Mouse (Mus musculus): ENCODE data around the gene Snrnp70. TPM values are rescaled to one million over a fixed set of nuclear protein-coding genes. Genes with fewer than 3 reads are reported as not detected.

Snrnp70 gene
- polyA plus RNA-seq, 1 experiment from 2014 or later: 88.2 TPM

- Histone ChIP-seq H3K27ac (ENCODE audit: low read depth) (no peak overlapping the region), H3K9me3 (ENCODE audit: low read depth, low read length) (no peaks in the 10 kb centered on the region), H3K4me3 (ENCODE audit: low read depth, low read length) (no peak overlapping the region), H3K27me3 (ENCODE audit: insufficient read depth, low read length) (peaks cover 22% of the 10 kb centered on the region), H3K36me3 (ENCODE audit: insufficient read depth) (peaks cover 53% of the 10 kb centered on the region), H3K4me2 (no peak overlapping the region), H3K9ac (no peak overlapping the region), H3K4me1 (ENCODE audit: insufficient read depth) (no peaks in the 10 kb centered on the region)
- DNase-seq: no peak
- ATAC-seq (ENCODE audit: insufficient read depth): no peak
- WGBS: 84% methylated on average over 5 of the region's 5 CpGs
- no peak for TF ChIP-seq CTCF (IDR thresholded peaks at IDR 0.05; ENCODE audit: low read depth)
Measured at GRCm38 (mm10) chr7:45372371-45372770, 23.2 kb downstream of the Snrnp70 start.

GRCm38 (mm10) chr7:45370475-45371311 is 24.8 kb downstream of the Snrnp70 start, which contains the start of gene Lin7b:
Gene Lin7b, minus strand, starts transcription at chr7:45370583.
- Histone ChIP-seq H3K9me3 (ENCODE audit: low read depth, low read length) (no peaks in the 10 kb centered on the region), H3K4me2 (peak within 1 kb of the TSS; percentile 77), H3K9ac (peak within 1 kb of the TSS; percentile 13; the same call in 1 of the 2 replicates), H3K4me1 (ENCODE audit: insufficient read depth) (peaks cover 7% of the 10 kb centered on the region; the same call in 1 of the 2 replicates), H3K4me3 (ENCODE audit: low read depth, low read length) (peak within 1 kb of the TSS; percentile 47), H3K27me3 (ENCODE audit: insufficient read depth, low read length) (peaks cover 31% of the 10 kb centered on the region), H3K27ac (ENCODE audit: low read depth) (no peak within 1 kb of the TSS), H3K36me3 (ENCODE audit: insufficient read depth) (peaks cover 37% of the 10 kb centered on the region)
- DNase-seq (peak; percentile 89), ATAC-seq (ENCODE audit: insufficient read depth) (peak; percentile 70)
- 7% methylated on average over 28 of the region's 28 CpGs for WGBS
- TF ChIP-seq CTCF (IDR thresholded peaks at IDR 0.05; ENCODE audit: low read depth): peak; percentile 56

GRCm38 (mm10) chr7:45369836-45370474 is 25.6 kb downstream of the Snrnp70 start:
- WGBS: 8% methylated on average over 51 of the region's 52 CpGs
- no peak for TF ChIP-seq CTCF (IDR thresholded peaks at IDR 0.05; ENCODE audit: low read depth)
- ATAC-seq (ENCODE audit: insufficient read depth): 0 out of 2 replicates have a peak, but pooled peaks have one; percentile 0

GRCm38 (mm10) chr7:45369022-45369745 is 26.4 kb downstream of the Snrnp70 start:
- Histone ChIP-seq H3K9me3 (ENCODE audit: low read depth, low read length) (no peaks in the 10 kb centered on the region), H3K36me3 (ENCODE audit: insufficient read depth) (peaks cover 23% of the 10 kb centered on the region), H3K9ac (no peak overlapping the region), H3K4me1 (ENCODE audit: insufficient read depth) (peaks cover 7% of the 10 kb centered on the region; the same call in 1 of the 2 replicates), H3K4me2 (no peak overlapping the region; the same call in 1 of the 2 replicates), H3K27me3 (ENCODE audit: insufficient read depth, low read length) (peaks cover 41% of the 10 kb centered on the region), H3K4me3 (ENCODE audit: low read depth, low read length) (peak overlapping the region; percentile 47; the same call in 1 of the 2 replicates), H3K27ac (ENCODE audit: low read depth) (no peak overlapping the region)
- 71% methylated on average over 16 of the region's 16 CpGs for WGBS
- DNase-seq (no peak), ATAC-seq (ENCODE audit: insufficient read depth) (no peak)
- TF ChIP-seq CTCF (IDR thresholded peaks at IDR 0.05; ENCODE audit: low read depth): no peak

More at GRCm38 (mm10) chr7:45369836-45370474, 25.6 kb downstream of the Snrnp70 start:
- peaks cover 30% of the 10 kb centered on the region for H3K36me3 ChIP-seq (ENCODE audit: insufficient read depth)
- peaks cover 7% of the 10 kb centered on the region; the same call in 1 of the 2 replicates for H3K4me1 ChIP-seq (ENCODE audit: insufficient read depth)
- H3K9ac ChIP-seq: peak overlapping the region; percentile 13; the same call in 1 of the 2 replicates
- H3K4me2 ChIP-seq: peak overlapping the region; percentile 77
- H3K9me3 ChIP-seq (ENCODE audit: low read depth, low read length): no peaks in the 10 kb centered on the region
- peaks cover 36% of the 10 kb centered on the region for H3K27me3 ChIP-seq (ENCODE audit: insufficient read depth, low read length)
- peak; percentile 55 for DNase-seq
- H3K27ac ChIP-seq (ENCODE audit: low read depth): no peak overlapping the region
- H3K4me3 ChIP-seq (ENCODE audit: low read depth, low read length): peak overlapping the region; percentile 47

DNA sequence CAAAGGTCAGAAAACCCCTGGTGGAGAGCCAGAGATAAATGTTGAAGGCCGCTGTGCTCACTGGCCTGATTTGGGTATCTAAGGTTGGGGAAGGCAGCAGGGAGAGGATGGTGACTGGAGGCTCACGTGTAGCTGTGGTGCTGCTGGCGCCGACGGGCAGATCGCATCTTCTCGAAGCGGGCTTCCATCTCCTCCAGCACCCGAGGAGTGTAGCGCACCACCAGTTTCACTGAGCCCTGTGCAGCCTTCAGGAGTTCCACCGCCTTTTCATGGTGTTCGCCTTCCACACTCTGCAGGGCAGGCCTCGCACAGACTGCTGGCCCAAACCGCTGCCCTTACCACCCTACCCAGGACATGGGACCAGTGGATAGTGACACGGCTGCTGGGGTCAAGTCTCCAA is 27.4 kb downstream of the Snrnp70 start:
- Histone ChIP-seq H3K9me3 (ENCODE audit: low read depth, low read length) (no peaks in the 10 kb centered on the region), H3K27me3 (ENCODE audit: insufficient read depth, low read length) (peaks cover 45% of the 10 kb centered on the region), H3K4me3 (ENCODE audit: low read depth, low read length) (peak overlapping the region; percentile 57; the same call in 1 of the 2 replicates), H3K27ac (ENCODE audit: low read depth) (no peak overlapping the region), H3K4me2 (peak overlapping the region; percentile 98; the same call in 1 of the 2 replicates), H3K4me1 (ENCODE audit: insufficient read depth) (peaks cover 7% of the 10 kb centered on the region; the same call in 1 of the 2 replicates), H3K36me3 (ENCODE audit: insufficient read depth) (peaks cover 13% of the 10 kb centered on the region), H3K9ac (0 out of 2 replicates have a peak overlapping the region, but pooled peaks have one; percentile 50)
- ATAC-seq (ENCODE audit: insufficient read depth) (no peak), DNase-seq (no peak)
- WGBS: 78% methylated on average over 15 of the region's 15 CpGs
- TF ChIP-seq CTCF (IDR thresholded peaks at IDR 0.05; ENCODE audit: low read depth): no peak

- peaks cover 3% of the 10 kb centered on the region; the same call in 1 of the 2 replicates for H3K36me3 ChIP-seq (ENCODE audit: insufficient read depth)
- DNase-seq (peak; percentile 98), ATAC-seq (ENCODE audit: insufficient read depth) (peak; percentile 81)
- WGBS: under 1% methylated on average over 68 of the region's 70 CpGs
- H3K9ac ChIP-seq: peak overlapping the region; percentile 50
- no peaks in the 10 kb centered on the region for H3K9me3 ChIP-seq (ENCODE audit: low read depth, low read length)
- H3K4me3 ChIP-seq (ENCODE audit: low read depth, low read length): peak overlapping the region; percentile 57
- peak overlapping the region; percentile 98 for H3K4me2 ChIP-seq
- peaks cover 7% of the 10 kb centered on the region; the same call in 1 of the 2 replicates for H3K4me1 ChIP-seq (ENCODE audit: insufficient read depth)
- peak overlapping the region; percentile 34; the same call in 1 of the 2 replicates for H3K27ac ChIP-seq (ENCODE audit: low read depth)
- H3K27me3 ChIP-seq (ENCODE audit: insufficient read depth, low read length): peaks cover 54% of the 10 kb centered on the region
- TF ChIP-seq CTCF (IDR thresholded peaks at IDR 0.05; ENCODE audit: low read depth): peak; percentile 90
Measured at GRCm38 (mm10) chr7:45367020-45367880, 28.3 kb downstream of the Snrnp70 start.
